Mouse (Mus musculus) gastrocnemius, postnatal 36 days (tissue): ENCODE data around the gene 1700069L16Rik. TPM values are rescaled to one million over a fixed set of nuclear protein-coding genes. Genes with fewer than 3 reads are reported as not detected.
A peak's percentile ranks its signal among the peaks of the same experiment; 100 is the strongest.

Source experiments
- DNase-seq, 2 experiments: peaks; one replicate each; pipeline ENCODE4 v3.0.0; 2022
- intact Hi-C: fragments of 180-260 bp; cut with DNase I; formaldehyde crosslinking; loops from one replicate; pipeline ENCODE4 v1.15.1; 2025
- total RNA-seq, 2 experiments: library from RNA; stranded (reverse); gene quantifications; 2 replicates each; pipeline ENCODE4 v1.2.3; 2021

Gene 1700069L16Rik
- total RNA-seq, 2 experiments from 2014 or later, result not detected

- peak; percentile 82 to 91 for DNase-seq
- intact Hi-C loops, result loop anchor here (2.0 kb wide), 1 partner anchor 35 kb away; no protein-coding TSS in a partner anchor
Observed at GRCm38 (mm10) chr5:113735345-113736112, 11.0 kb upstream of the 1700069L16Rik start, which contains the start of gene Ficd. TSS of gene Ficd (plus strand) at chr5:113735803.

DNA sequence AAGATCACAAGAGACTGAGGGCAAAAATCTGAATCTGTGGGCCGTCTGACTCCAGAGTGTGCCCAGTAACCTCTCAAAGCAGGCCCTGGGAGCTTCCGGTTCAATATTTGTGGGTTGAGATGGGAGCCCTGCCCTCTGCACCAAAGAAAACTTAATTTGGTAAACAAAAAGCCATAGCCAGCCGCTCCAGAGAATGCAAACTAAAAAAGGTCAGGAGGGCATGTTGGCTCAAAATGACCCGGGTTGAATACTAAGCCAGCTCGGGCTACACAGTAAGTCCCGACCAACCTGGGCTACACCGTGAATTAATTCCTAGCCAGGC, 10.4 kb upstream of the 1700069L16Rik start:
- intact Hi-C loops, result no loop called here
- DNase-seq, result no peak

DNA sequence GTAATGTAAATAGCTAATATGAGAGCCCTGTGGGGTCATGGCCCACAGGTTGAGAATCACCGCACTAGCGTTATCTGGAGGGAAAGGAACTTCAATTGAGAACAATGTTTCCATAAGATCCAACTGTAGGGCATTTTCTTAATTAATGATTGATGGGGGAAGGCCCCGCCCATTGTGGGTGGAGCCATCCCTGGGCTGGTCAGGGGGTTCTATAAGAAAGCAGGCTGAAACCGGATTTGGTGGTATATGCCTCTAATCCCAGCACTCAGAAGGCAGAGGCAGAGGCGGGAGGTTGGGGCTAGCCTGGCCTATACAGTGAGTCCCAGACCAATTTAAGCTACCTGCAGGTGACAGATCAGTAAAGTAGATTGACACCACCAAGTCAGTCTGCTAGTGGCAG, 9.8 kb upstream of the 1700069L16Rik start:
- DNase-seq, result no peak

GRCm38 (mm10) chr5:113732182-113732581, 7.6 kb upstream of the 1700069L16Rik start:
- intact Hi-C loops, result no loop called here
- no peak for DNase-seq

More for the DNA sequence above, 9.8 kb upstream of the 1700069L16Rik start:
- intact Hi-C loops, result no loop called here

DNA sequence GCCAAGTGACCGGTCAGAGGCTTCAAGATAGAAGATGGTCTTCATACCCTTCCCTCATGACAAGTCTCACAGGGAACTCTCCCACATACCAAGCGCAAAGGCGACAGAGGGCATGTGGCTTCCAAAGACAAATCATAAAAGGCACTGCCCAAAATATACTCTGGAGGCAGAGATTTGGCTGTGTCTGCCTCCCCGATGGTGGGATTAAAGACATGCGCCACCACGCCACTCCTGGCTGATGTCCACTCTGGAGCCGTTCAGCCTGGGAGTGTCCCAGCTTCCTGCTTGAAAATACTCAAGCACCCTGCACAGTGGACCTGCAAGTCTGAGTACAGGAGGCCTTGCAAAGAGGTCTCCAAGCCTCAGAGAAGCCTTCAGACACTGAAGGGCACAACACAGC, 6.6 kb upstream of the 1700069L16Rik start:
- DNase-seq, result no peak
- intact Hi-C loops, result no loop called here

DNA sequence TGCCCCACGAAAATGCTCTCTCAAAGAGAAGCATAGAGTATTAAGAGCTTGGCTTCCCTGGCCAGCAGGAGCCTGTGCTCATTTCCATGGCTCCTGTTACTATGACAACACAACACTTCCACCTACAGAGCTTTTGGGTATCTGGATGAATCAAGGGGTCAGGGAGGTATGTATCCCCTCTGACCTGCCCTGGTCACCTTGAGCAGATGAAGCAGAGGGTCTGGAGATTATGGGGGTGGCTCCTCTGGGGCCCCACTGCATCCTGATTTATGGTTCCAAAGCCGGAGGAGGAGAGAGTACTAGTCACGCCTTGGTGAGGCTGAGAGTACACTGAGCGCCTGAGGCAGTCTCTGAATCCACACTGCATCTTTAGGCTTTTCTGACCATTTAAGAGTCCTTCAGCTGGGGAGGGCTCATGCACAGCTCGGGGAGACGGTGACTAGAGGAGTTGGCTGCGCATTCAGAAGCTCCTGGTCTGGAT, 6.1 kb upstream of the 1700069L16Rik start:
- intact Hi-C loops, result no loop called here
- DNase-seq, result no peak

DNA sequence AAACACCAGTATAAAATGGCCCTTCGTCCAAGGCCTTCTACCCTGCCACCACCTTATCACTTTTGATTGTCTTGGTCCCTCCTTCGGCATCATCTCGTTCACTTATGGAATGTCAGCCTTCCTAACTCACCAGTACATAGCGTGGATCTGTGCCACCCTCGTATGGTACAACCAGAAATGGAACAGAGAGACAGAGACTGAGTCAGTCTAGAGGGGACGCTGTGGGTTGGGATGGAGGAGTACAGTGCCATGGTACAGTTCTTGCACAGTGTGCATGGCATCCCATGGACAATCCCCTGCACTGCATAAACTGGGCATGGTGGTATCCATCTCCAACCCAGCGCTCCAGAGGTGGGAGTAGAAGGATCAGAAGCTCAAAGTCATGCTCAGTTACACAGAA, 4.1 kb upstream of the 1700069L16Rik start:
- DNase-seq, result no peak
- intact Hi-C loops, result loop anchor here (1.0 kb wide), 1 partner anchor 18 kb away; no protein-coding TSS in a partner anchor

DNA sequence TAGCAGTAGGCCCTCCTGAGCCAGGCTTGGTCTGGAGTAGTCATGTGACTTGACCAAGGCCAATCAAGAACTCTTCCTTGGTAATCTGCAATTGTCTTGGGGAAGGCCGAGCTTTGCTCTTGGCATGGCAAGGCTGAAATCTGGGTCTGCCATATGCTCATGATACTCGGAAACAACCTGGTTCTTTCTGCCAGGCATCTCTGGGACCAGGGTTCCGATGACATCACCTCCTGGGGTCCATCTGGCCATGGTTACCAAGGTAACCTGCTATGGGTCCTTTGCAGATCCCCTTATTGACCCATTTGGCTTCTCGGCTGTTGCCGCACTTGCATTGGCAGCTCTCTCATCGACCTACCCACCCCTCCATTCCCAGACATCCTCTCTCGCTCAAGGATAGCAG, 3.4 kb upstream of the 1700069L16Rik start:
- intact Hi-C loops, result loop anchor here (1.0 kb wide), 1 partner anchor 18 kb away; no protein-coding TSS in a partner anchor

DNA sequence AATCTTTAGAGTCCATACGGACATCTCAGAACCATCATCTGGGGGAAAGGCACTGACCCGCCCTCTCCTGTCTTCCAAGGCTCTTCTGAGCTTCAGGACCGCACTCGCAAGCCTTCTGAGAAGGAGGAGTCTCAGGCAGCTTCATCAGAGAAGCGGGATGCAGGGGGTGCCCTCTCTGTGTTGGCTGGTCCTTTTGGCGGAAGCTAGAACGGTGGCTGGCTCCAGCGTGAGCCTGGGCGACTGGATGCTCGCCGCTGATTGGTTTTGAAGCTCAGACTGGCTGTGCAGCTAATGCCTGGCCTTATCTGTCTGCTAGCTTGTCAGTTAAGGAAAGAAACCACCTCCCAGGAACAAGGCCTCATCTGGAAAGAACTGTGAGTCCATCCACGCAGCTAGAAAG, 2.7 kb upstream of the 1700069L16Rik start:
- intact Hi-C loops, result no loop called here
- no peak for DNase-seq

More for the DNA sequence above, 3.4 kb upstream of the 1700069L16Rik start:
- no peak for DNase-seq

GRCm38 (mm10) chr5:113726618-113727017, 2.0 kb upstream of the 1700069L16Rik start:
- intact Hi-C loops, result no loop called here
- no peak for DNase-seq

GRCm38 (mm10) chr5:113725417-113725816, 845 bp upstream of the 1700069L16Rik start:
- no peak for DNase-seq
- intact Hi-C loops, result loop anchor here (2.0 kb wide), 1 partner anchor 359 kb away; no protein-coding TSS in a partner anchor

DNA sequence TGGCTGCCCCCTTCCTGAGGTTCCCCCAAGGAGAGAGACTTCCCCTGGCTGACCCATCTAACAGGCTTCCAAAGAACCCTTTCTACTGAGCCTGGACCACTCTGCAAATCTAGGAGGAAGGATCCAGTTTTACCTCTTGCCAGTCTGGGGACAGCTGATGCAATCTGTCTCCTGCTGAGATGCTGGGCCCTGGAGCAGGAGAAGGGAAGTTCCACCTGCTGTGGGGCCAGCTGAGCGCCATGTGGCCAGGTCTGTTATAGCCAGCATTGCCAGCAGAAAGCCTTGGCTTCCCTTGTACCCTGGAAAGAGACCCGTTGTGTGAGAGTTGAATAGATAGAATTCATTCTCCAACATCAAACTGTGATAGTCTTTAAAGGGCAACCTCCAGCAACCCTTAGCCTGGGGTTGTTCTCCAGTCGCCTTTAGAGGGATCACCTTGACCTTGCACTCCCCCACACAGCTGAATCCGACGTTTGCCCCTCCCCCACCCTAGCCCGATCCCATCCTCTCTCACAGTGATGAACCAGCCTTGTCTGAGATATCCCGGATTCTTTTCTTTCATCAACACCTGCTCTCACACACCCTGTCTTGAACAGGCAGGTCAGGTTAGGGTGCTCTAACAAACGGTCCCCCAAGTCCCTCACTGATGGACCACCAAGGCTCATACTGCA, 870 bp downstream of the 1700069L16Rik start:
- intact Hi-C loops, result loop anchor here (1.0 to 5.0 kb wide), 3 partner anchors 136 to 357 kb away; no protein-coding TSS in a partner anchor
- no peak for DNase-seq

- intact Hi-C loops, result loop anchor here (5.0 kb wide), 1 partner anchor 135 kb away; no protein-coding TSS in a partner anchor
Observed at GRCm38 (mm10) chr5:113722224-113723013, 2.2 kb downstream of the 1700069L16Rik start.

DNA sequence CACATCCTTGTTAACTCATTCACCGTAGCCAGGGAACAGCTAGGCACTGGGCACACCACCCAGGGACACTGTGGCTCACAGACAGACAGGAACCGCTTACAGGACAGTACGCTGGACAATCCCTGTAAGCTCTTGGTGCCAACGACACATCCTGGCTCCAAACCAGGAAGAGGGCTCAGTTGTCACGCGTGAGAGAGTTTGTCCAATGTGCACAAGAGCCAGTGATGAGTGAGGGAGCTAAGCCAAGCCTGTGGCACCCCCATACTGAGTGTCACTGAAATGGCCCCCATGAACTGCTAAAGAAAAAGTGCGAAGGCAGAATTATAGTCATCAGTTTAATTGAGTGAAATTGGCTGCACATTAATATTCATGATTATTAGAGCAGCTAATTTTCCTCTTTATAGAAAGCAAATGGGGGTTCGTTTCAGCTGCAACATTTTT, 5.3 kb downstream of the 1700069L16Rik start:
- intact Hi-C loops, result no loop called here
- no peak for DNase-seq

More at GRCm38 (mm10) chr5:113722224-113723013, 2.2 kb downstream of the 1700069L16Rik start:
- DNase-seq, result no peak

GRCm38 (mm10) chr5:113716581-113717388, 7.8 kb downstream of the 1700069L16Rik start:
- DNase-seq, result no peak
- intact Hi-C loops, result no loop called here

- DNase-seq, result no peak
- intact Hi-C loops, result no loop called here
Observed at GRCm38 (mm10) chr5:113712861-113713260, 11.7 kb downstream of the 1700069L16Rik start.

DNA sequence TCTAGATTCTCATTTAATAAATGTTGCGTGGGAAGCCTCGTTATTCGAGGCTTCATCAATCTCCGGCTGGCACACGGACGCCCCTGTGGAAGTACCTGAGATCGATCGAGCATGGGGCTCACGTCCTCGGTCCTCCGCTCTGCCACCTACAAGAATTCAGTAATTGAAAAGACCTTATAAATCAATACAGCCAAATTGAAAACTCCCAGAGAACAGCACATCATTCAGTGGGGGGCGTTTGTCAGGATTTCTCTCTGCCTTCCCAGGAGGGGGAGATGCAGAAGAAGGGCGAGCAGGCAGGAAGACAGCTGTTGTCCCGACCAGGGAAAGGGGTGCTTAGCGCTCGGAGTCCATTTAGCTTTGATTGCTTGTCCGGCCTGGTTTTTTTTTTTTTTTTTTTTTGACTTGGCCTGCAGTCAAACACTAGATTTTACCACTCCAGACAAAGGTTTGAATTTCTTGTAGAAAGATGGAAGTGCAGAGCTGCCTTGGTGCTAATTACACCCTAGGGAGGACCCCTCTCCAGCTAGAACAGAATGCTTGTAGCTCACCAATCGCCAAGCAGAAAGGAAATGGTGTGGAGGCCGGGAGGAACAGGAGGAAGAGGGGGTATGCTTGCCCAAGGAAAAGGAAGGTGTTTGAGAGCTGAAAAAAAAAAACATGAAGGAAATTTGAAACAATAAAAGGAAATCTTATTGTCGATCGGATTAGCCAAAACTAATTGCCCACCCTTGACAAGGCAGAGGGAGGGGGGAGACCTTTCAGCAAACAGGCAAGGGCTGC, 20.6 kb downstream of the 1700069L16Rik start:
- intact Hi-C loops, result no loop called here
- DNase-seq, result no peak

DNA sequence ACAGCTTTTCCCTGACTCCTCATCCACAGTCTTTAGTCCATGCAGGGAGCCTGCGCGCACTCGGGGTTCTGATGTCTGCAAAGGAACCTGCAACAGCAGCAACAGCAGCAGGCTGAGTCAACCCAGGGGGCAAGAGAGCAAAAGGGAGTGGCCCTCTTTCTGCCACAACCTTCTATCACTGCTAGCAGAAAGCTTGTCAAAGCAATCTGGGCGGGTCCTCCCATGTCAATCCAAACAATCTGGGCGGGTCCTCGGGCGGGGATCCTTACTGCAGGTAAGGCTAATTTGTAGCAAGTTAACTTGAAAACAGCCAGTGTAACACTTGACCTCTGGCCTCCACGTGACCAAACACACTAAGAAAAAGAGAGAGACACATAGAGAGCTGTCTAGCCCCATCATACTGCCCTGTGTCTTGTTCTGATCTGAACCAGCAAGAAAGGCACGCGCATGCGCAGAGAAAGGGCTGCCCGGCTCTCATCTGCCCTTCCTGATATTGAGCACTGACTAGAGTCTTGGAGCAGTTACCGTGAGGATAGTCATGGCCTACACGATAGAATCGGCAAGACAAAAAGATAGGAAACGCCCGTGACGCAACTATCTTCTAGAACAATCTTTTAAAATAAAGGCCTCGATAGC, 24.1 kb downstream of the 1700069L16Rik start:
- no peak for DNase-seq
- intact Hi-C loops, result no loop called here
